Mouse (Mus musculus) kidney, postnatal 0 days (tissue): Measurements from ENCODE around the gene Arhgap31. TPM values are rescaled to one million over a fixed set of nuclear protein-coding genes. Genes with fewer than 3 reads are reported as not detected.

Experiments
- ATAC-seq: fragments of 200-750 bp; cut with Nextera tagmentation; replicated peaks from 2 replicates; pipeline ENCODE4 v1.8.0; 2017; ENCODE audit warnings: low read depth, moderate number of reproducible peaks, moderate TSS enrichment, moderate library complexity; ENCODE audit not compliant: low FRiP score
- DNase-seq: peaks from one replicate; pipeline ENCODE4 v3.0.0-alpha.2; 2016; ENCODE audit warnings: low spot score
- H3K27ac ChIP-seq: fragments of 300-500 bp; sonication (generic); 2 replicates; pipeline ENCODE4 v1.5.1; 2014; ENCODE audit warnings: mild to moderate bottlenecking
- H3K27me3 ChIP-seq: fragments of 300-500 bp; sonication (generic); 2 replicates; pipeline ENCODE4 v1.6.1; 2014; ENCODE audit warnings: low read length, mixed read lengths; ENCODE audit not compliant: insufficient read depth
- H3K36me3 ChIP-seq: fragments of 300-500 bp; sonication (generic); 2 replicates; pipeline ENCODE4 v1.6.1; 2014; ENCODE audit warnings: low read length, mixed read lengths; ENCODE audit not compliant: insufficient read depth
- H3K4me1 ChIP-seq: fragments of 300-500 bp; sonication (generic); replicated peaks from 2 replicates; pipeline ENCODE4 v1.6.1; 2014; ENCODE audit warnings: antibody characterized with exemption, low read length, mixed read lengths; ENCODE audit not compliant: insufficient read depth
- H3K4me2 ChIP-seq: fragments of 300-500 bp; sonication (generic); 2 replicates; pipeline ENCODE4 v1.6.1; 2014; ENCODE audit warnings: mild to moderate bottlenecking, low read length, moderate library complexity, mixed read lengths
- H3K4me3 ChIP-seq: fragments of 300-500 bp; sonication (generic); replicated peaks from 2 replicates; pipeline ENCODE4 v1.5.1; 2014; ENCODE audit warnings: low read depth, low read length
- H3K9ac ChIP-seq: fragments of 300-500 bp; sonication (generic); 2 replicates; pipeline ENCODE4 v1.6.1; 2014; ENCODE audit warnings: low read depth, low read length
- H3K9me3 ChIP-seq: fragments of 300-500 bp; sonication (generic); replicated peaks from 2 replicates; pipeline ENCODE4 v1.6.1; 2016; ENCODE audit warnings: low read length, inconsistent platforms, mixed read lengths
- CTCF ChIP-seq: IDR thresholded peaks from 2 replicates; pipeline ENCODE4 v1.5.1; 2016; ENCODE audit warnings: antibody characterized with exemption, low read depth, mild to moderate bottlenecking, moderate library complexity
- WGBS: fragments of 180-500 bp; shearing (Covaris S2); extraction: QIAGEN DNeasy Blood & Tissue Kit; methylation state at CpG from one replicate; pipeline ENCODE4 v1.1.7; 2014; 5-methylcytosine and 5-hydroxymethylcytosine counted together
- polyA plus RNA-seq: library from polyadenylated mRNA; unstranded; fragments of >200 nt; fragmentation: Nextera tagmentation; extraction: Ambion mirVana; gene quantifications from 2 replicates; pipeline ENCODE4 v1.2.1, GENCODE M21; 2015

Gene Arhgap31
- polyA plus RNA-seq, 1 experiment from 2014 or later: 5.4 TPM

GRCm38 (mm10) chr16:38757626-38758025, 44.6 kb upstream of the Arhgap31 start:
- Histone ChIP-seq H3K36me3 (0 out of 2 replicates have a peak, but pooled peaks cover 4% of the 10 kb centered on the region), H3K27ac (peak overlapping the region; percentile 25; the same call in 1 of the 2 replicates), H3K9ac (no peak overlapping the region), H3K4me3 (no peak overlapping the region), H3K27me3 (no peaks in the 10 kb centered on the region), H3K9me3 (no peaks in the 10 kb centered on the region), H3K4me2 (no peak overlapping the region), H3K4me1 (peaks cover 4% of the 10 kb centered on the region)
- no peak for TF ChIP-seq CTCF
- DNase-seq: no peak
- ATAC-seq: no peak
- WGBS: 93% methylated on average over 19 of the region's 19 CpGs

DNA sequence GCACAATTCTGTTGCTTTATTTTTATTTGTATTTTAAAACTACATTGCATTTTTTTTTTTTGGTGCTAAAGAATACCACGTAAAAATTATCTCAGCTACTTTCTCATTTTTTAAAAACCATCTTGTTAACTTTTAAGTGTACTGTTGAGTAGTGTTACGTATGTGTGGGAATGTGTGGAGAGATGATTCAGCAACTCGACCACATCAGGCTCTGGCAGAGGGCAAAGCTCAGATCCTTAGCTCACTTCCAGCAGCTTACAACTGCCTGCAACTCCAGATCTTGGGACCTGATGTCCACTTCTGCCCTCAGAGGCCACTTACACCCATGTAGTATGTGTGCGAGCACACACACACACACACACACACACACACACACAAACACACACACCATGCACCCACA, 43.5 kb upstream of the Arhgap31 start:
- TF ChIP-seq CTCF: no peak
- peaks cover 4% of the 10 kb centered on the region for H3K4me1 ChIP-seq
- H3K9me3 ChIP-seq: no peaks in the 10 kb centered on the region
- no peak for DNase-seq
- H3K4me2 ChIP-seq: no peak overlapping the region
- H3K9ac ChIP-seq: no peak overlapping the region
- no peak overlapping the region for H3K27ac ChIP-seq
- WGBS: 64% methylated on average over 4 of the region's 4 CpGs
- 0 out of 2 replicates have a peak, but pooled peaks cover 4% of the 10 kb centered on the region for H3K36me3 ChIP-seq
- no peak overlapping the region for H3K4me3 ChIP-seq
- no peaks in the 10 kb centered on the region for H3K27me3 ChIP-seq
- ATAC-seq: 0 out of 2 replicates have a peak, but pooled peaks have one; percentile 40

GRCm38 (mm10) chr16:38756177-38756503, 43.1 kb upstream of the Arhgap31 start:
- DNase-seq: peak; percentile 62
- H3K27ac ChIP-seq: peak overlapping the region; percentile 25; the same call in 1 of the 2 replicates
- ATAC-seq: no peak
- H3K9ac ChIP-seq: no peak overlapping the region
- 20% methylated on average over 5 of the region's 5 CpGs for whole genome bisulfite sequencing
- H3K9me3 ChIP-seq: no peaks in the 10 kb centered on the region
- peaks cover 4% of the 10 kb centered on the region for H3K4me1 ChIP-seq
- no peaks in the 10 kb centered on the region for H3K27me3 ChIP-seq
- TF ChIP-seq CTCF: no peak
- no peak overlapping the region for H3K4me3 ChIP-seq
- 0 out of 2 replicates have a peak, but pooled peaks cover 4% of the 10 kb centered on the region for H3K36me3 ChIP-seq
- H3K4me2 ChIP-seq: no peak overlapping the region

GRCm38 (mm10) chr16:38755452-38756176, 42.5 kb upstream of the Arhgap31 start:
- DNase-seq (peak; percentile 42), ATAC-seq (no peak)

GRCm38 (mm10) chr16:38753631-38754030, 40.6 kb upstream of the Arhgap31 start:
- H3K4me3 ChIP-seq: no peak overlapping the region
- 0 out of 2 replicates have a peak, but pooled peaks cover 4% of the 10 kb centered on the region for H3K36me3 ChIP-seq
- ATAC-seq (no peak; the same call in 1 of the 2 replicates), DNase-seq (peak; percentile 48)
- no peaks in the 10 kb centered on the region for H3K9me3 ChIP-seq
- no peak overlapping the region for H3K4me2 ChIP-seq
- no peak overlapping the region for H3K27ac ChIP-seq
- 28% methylated on average over 11 of the region's 11 CpGs for WGBS
- no peaks in the 10 kb centered on the region for H3K27me3 ChIP-seq
- peaks cover 4% of the 10 kb centered on the region for H3K4me1 ChIP-seq
- TF ChIP-seq CTCF: no peak
- no peak overlapping the region for H3K9ac ChIP-seq

More at GRCm38 (mm10) chr16:38755452-38756176, 42.5 kb upstream of the Arhgap31 start:
- WGBS: 42% methylated on average over 7 of the region's 7 CpGs
- no peak overlapping the region for H3K4me3 ChIP-seq
- H3K9ac ChIP-seq: no peak overlapping the region
- TF ChIP-seq CTCF: no peak
- 0 out of 2 replicates have a peak, but pooled peaks cover 4% of the 10 kb centered on the region for H3K36me3 ChIP-seq
- no peak overlapping the region for H3K4me2 ChIP-seq
- 0 out of 2 replicates have a peak overlapping the region, but pooled peaks have one; percentile 25 for H3K27ac ChIP-seq
- H3K4me1 ChIP-seq: peaks cover 4% of the 10 kb centered on the region
- no peaks in the 10 kb centered on the region for H3K9me3 ChIP-seq
- no peaks in the 10 kb centered on the region for H3K27me3 ChIP-seq

- TF ChIP-seq CTCF: no peak
- Histone ChIP-seq H3K9ac (no peak overlapping the region), H3K4me3 (no peak overlapping the region), H3K27me3 (no peaks in the 10 kb centered on the region), H3K4me1 (peaks cover 2% of the 10 kb centered on the region), H3K4me2 (no peak overlapping the region), H3K36me3 (0 out of 2 replicates have a peak, but pooled peaks cover 2% of the 10 kb centered on the region), H3K27ac (no peak overlapping the region), H3K9me3 (no peaks in the 10 kb centered on the region)
- WGBS: 57% methylated on average over 6 of the region's 6 CpGs
- ATAC-seq (no peak), DNase-seq (no peak)
Measured at GRCm38 (mm10) chr16:38750803-38751202, 37.7 kb upstream of the Arhgap31 start.
